Mouse (Mus musculus): ENCODE measurements around the gene Cenpv.

DNA sequence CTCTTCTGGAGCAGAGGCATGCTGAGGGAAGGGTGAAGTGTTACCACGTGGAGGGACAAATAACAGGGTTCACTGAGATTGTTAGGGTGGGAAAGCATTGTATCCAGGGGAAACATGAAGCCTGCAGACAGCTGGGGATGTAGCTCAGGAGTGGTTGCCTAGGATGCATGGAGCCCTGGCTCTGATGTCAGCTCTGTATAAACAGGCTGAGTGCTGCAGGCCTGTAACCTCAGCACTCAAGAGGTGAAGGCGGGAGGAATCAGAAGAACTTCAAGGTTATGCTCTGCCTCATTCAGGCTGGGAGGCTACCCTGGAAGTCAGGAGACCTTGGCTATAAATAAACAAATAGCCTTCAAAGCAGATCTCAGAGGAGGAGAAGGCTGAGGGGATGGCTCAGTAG is 20.1 kb downstream of the Cenpv start:
- TF ChIP-seq CTCF (IDR thresholded peaks at IDR 0.05 in 2 of 3, conservative IDR thresholded peaks at IDR 0.05 in 1 of 3; ENCODE audit: control insufficient read depth in 1 of 3, insufficient read depth in 1 of 3, low read depth in 2 of 3, low read length in 3 of 3, poor library complexity in 1 of 3, severe bottlenecking in 1 of 3) (no peak), ZC3H11A (IDR thresholded peaks at IDR 0.05; ENCODE audit: low read depth, low read length) (no peak)

All from MEL (cell line).